Mouse (Mus musculus): ENCODE data around the gene Ahsa1.
A peak's percentile ranks its signal among the peaks of the same experiment; 100 is the strongest.
"Not testable (repeated sequence)": the region's sequence is repeated elsewhere in the genome, so short reads cannot be mapped to it uniquely, and the experiment has no call there.

The Ahsa1 gene

DNA sequence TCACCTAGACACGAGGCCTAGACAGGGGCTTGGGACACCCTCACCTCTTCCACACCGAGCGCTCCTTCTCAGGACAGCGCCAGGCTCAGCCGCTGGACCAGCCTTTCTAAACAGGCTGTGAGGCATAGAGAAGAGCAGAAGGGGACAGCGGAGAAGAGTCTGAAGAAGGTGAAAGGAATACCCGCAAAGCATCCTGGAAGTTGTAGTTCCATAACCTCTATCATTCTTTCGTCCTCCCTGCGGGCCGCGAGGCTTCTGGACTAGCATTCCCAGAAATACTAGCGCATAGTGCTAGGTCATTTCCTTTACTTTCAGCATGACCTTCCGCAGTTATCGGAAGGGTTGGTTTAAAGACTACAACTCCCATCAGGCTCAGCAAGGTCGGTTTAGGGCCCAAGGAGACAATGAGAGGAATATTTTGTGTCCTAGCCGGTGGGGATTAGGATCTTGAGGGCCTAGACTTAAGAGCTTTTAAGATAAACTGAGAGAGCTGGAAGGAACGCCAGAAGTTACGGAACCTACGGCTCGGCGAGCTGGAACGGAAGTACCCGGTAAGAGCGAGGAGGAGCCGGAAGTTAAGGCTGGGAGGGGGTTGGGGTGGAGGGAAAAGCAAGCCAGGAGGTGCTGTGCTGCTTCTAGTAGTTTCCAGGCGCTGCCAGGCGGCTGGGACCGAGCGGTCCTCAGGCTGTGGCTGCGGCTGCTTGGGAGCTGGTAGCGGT is at the start of gene Ahsa1, which contains the start of gene Vipas39:
Ahsa1 (plus strand) TSS at position 372 of the 719 bp plus-strand sequence.
Vipas39 (minus strand) TSS at position 149 of the 719 bp plus-strand sequence.
- peak; percentile 94 for DNase-seq (ENCODE audit: low spot score)

DNA sequence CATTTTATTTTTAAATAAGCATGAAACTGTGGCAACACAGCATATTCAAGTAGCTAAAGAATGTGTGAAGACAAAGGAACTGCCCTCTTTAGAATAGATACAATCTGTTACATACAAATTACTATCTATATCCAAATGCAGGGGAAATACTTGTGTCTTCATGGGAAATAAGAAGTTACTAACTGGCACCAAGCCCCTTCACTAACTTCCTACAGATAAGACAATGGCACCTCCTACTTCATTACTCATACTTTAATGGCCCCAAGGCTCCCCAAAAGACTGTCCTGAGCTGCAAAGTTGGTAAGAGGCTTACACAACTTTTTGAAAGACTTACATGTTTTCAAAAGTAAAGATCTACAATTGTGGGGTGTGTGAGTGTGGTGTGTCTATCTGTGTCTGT is 48.7 kb upstream of the Ahsa1 start:
- no peak for DNase-seq (ENCODE audit: low spot score)

DNA sequence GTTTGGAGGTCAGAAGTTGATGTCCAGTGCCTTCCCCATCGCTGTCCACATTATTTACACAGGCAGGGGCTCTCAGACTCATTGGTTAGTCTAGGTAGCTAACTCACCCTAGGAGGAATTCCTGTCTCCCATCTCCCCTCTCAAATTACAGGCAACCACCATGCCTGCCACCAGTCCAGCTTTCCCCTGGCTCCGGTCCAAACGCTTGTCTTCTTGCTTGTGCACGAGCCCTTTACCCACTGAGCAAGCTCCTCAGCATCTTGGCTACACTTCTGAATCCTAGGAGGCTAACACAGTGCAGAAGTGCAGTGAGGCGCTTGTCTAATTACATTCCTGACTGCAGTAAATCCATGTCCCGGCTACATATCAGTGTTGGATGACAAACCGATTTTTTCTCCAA is 46.9 kb upstream of the Ahsa1 start:
- DNase-seq (ENCODE audit: low spot score) = no peak

DNA sequence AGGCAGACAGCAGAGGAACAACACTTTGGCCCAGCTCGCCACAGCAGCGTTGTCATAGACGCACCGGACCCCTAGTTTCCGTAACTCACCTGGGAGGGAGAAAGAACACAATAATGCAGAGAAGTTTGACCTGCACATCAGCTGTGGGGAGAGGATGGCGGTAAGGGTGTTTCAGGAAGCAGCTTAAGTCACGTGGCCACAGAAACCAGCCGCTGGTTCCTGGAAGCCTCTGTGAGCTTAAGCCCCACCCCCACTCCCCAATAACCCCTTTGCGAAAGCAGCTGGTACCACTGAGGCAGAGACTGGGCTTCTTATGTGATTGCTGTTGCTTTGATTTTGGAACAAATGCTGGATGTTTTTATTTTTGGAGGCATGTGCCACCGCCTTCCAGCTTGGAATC is 41.3 kb upstream of the Ahsa1 start:
- no peak for DNase-seq (ENCODE audit: low spot score)

DNA sequence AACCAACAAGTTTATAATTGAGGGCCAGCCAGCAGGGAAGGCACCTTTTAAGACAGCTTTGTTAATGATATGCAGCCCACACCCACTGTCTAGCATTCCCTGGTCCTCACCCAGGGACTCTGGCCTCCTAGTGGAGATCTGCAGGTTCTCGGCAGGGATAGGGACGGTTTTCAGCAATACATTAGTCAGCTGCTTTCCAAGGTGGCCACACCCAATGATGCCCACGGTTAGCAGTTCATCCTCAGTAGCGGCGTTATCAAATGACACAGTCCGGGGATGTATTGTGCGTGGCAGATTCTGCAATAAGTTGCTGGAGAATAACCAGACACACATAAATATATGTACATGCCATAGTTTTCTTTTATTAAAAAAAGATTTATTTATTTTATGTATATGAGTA is 39.5 kb upstream of the Ahsa1 start:
- DNase-seq (ENCODE audit: low spot score) = no peak

DNA sequence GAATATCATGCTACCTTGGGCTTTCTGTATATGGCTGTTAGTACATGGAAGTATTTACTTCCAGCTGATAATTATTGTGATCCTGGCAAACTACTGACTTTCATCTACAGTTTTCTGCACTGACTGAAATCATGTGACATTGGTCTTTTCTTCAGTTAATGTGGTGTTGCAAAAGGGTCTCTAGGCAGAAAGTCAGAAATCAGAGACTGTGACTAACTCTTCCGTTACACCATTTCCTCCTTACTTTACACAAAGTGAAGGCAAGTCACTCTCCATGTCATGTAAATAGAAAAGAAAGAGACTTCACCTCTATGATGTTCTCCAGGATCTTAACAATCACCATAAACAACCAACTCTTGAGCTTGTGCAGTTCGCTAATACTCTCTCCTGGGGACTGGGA is 36.6 kb upstream of the Ahsa1 start:
- no peak for DNase-seq (ENCODE audit: low spot score)

DNA sequence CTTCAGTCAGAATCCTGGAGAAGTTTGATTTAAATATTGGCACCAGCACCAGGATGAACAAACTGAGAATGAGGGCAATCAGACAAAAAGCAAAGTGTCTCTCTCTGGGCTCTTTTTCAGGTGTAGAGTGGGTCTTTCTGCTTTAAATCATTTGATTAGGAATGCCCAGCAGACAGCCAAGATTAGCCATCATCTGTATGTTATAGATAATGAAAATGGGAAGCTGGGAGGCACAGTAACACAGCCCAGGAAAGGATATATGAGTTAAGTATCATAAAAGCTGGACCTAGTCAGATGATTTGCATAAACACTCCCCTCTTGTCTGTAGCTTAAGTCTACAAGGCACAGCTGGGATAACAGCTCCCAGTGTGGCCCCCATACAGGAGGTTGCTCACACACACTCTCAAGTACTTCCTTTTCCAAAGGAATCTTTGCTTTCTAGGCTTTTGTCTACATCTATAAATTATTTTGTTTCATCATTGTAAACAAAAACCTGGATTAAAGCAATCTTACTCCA is 35.8 kb upstream of the Ahsa1 start:
- DNase-seq (ENCODE audit: low spot score) = no peak

DNA sequence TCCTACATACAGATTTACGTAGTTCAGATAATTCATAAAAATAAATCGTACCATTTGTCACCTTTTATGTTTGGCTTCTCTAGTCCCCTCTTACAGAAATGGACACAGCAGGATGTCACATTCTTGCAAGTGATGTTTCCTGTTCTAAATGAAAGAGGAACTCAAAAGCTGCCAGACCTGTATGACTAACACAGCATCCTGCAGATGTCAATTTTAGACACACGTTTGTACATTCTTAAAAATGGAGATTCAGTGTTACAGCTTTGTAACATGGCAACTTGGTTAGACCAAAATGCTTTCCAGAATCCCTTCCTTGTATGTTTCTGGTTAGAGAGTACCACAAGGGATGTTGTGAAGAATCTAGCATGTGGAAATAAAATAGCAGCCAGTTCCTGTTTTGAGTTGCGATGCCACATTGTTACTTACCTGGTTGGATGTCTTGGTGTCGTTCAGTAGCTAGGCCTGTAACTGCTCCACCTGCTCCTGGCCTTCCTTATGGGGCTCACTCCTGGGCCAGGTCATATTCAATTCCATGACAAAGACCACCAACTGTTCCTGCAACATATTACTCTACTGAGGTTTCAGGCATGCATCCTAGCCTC is 29.3 kb upstream of the Ahsa1 start:
- no peak for DNase-seq (ENCODE audit: low spot score)

DNA sequence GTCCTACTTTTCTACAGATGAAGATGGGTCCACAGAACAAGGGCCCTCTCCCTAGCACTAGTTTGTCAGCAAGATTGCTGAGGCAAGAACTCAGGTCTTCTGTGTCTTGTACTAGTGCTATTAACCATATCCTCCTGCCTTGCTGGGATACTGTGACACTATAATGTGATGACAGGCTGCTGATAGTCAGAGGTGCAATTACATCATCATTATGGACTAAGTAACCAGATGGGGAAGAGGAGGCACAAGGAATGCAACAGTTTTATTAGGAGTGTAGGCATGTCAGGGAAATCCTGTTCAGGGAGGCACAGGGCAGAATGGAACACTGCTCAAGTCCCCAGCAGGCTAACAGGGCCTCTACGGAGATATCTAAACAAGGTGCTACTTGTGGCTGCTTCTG is 27.6 kb upstream of the Ahsa1 start, which contains the start of gene Noxred1:
Noxred1 (minus strand) TSS at position 101 of the 400 bp plus-strand sequence.
- no peak for DNase-seq (ENCODE audit: low spot score)

DNA sequence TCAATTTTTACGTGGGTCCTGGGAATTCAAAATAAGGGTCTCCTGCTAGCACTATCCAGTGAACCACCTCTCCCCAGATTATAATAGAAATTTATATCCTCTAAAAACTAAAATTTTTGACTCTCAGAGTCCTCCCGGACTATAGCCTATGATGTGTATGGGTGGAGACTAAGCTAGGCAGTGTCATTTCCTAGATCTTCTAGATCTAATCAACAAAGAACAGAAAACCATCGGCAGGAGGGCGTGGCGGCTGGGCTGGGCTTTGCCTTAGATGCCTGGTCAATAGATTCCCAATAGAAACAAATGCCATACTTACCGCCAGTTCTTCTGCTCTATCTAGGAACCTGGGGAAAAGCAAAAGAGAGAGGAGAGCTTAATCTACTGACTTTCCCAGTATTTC is 16.1 kb upstream of the Ahsa1 start:
- DNase-seq (ENCODE audit: low spot score) = no peak

DNA sequence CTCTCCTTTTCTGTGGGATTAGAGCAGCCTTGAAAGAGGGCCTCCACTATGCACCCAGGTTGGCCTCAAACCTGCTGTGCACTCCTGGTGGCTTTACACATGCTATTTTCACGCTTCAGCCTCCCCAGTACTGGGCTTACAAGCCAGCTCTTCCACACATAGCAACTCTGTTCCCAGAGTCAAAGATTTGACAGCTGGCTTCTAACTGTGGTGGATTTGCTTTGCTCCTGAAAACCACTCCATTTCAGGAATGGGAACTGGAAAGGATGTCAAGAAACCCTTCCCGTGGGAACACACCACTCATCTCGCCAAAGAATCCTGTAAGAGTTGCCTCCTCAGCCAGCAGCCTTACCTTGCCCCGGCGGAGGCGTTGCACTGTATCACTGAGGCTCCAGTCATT is 12.4 kb upstream of the Ahsa1 start:
- no peak for DNase-seq (ENCODE audit: low spot score)

DNA sequence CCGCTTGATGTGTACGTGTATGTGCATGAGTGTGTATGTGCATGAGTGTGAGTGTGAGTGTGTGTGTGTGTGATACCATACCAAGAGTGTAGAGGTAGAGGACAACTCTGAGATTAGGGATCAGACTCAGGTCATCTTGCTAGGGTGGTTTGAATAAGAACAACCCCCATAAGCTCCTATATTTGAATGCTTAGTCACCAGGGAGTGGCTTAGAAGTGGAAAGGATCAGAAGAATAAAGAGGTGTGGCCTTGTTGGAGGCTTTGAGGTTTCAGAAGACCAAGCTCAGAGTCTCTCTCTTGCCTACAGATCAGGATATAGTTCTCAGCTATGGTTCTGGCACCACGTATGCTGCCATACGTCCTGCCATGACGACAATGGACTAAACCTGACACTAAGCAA is 9.7 kb upstream of the Ahsa1 start:
- DNase-seq (ENCODE audit: low spot score) = no peak

DNA sequence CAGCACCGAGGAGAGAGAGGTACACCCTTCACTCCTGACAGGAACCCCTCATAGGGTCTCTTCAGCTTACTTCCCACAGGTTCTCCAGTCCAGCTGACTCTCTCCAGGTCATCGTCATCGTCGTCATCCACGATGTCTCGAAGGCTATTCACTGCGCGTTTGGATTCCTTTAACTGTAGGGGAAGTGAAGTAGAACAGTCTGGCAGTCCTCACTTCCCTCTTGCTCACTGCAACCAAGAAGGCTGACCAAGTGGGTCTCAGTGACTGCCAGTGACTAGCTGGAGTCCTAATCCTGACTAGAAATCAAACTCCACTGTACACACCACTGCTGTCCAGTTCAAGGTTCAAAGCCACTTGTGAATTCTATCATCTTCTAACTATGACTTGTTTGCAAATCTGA is 5.7 kb upstream of the Ahsa1 start:
- DNase-seq (ENCODE audit: low spot score) = no peak

DNA sequence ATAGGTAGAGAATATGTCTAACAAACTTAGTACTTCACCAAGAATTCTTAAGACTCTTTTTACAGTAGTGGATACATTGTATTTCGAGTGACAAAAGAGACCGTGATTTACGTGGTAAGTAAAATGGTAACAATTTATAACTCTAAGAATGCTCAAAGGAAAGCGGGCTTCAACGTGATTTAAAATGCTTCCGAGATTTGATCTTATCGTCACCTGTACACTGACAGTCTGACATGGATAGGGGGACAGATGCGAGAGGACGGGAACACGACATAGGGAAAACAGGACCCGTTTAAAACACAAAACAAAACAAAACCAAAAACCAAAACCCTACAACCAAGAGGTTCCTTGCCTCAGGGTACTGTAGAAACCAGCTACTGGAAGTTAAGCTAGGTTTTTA is 835 bp upstream of the Ahsa1 start:
- DNase-seq (ENCODE audit: low spot score) = no peak

DNA sequence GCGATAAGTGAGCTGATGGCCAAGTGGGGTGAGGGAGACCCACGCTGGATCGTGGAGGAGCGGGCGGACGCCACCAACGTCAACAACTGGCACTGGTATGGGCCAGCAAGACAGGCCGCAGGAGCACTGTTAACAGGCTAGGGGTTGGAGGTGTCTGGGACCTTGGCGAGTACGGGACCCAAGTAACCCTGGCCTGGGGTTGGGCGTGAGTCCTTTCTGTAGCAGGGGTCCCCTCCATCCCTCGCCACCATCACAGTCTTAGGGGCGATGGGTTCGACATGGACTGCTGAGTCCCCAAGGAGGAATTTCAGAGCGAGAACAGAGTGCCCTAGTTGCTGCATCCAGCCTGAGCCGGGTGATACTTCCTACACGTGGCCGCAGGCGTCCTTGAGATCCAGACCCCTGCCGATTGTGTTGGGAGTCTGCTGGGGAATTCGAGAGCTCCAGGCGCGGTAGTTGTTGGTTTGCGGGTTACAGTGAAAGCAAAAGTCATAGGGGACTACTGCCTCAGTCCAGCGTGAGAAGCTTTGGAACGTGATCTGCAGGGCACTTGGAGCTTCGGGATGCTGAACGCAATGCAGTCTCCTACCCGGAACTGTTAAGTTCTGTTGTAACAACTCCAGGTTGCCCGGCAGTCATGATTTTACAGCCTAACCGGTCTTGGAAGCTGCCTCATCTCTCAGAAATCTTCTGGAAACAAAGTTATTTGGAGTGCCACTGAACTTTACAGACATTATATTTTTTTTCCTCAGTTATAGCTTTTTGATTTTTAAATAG is 736 bp downstream of the Ahsa1 start:
- no peak for DNase-seq (ENCODE audit: low spot score)

DNA sequence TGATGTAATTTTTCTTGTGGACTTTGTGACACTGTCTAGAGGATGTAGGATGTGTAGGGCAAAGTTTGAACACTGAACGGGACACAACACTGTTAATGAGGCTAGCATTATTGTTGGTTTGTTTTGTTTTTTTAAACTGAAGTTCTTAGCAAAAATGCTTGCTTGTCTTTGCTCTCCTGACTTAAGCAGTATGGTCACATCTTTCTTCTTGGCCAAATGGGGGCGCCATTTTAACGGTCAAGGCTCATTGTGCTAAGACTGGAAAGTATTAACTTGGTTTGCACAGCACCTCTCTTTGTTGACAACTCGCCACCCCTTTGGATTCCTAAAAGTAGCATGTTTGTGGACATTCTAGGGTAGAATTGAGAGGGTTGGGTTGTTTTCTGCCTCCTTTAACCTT is 1.4 kb downstream of the Ahsa1 start:
- DNase-seq (ENCODE audit: low spot score) = no peak

DNA sequence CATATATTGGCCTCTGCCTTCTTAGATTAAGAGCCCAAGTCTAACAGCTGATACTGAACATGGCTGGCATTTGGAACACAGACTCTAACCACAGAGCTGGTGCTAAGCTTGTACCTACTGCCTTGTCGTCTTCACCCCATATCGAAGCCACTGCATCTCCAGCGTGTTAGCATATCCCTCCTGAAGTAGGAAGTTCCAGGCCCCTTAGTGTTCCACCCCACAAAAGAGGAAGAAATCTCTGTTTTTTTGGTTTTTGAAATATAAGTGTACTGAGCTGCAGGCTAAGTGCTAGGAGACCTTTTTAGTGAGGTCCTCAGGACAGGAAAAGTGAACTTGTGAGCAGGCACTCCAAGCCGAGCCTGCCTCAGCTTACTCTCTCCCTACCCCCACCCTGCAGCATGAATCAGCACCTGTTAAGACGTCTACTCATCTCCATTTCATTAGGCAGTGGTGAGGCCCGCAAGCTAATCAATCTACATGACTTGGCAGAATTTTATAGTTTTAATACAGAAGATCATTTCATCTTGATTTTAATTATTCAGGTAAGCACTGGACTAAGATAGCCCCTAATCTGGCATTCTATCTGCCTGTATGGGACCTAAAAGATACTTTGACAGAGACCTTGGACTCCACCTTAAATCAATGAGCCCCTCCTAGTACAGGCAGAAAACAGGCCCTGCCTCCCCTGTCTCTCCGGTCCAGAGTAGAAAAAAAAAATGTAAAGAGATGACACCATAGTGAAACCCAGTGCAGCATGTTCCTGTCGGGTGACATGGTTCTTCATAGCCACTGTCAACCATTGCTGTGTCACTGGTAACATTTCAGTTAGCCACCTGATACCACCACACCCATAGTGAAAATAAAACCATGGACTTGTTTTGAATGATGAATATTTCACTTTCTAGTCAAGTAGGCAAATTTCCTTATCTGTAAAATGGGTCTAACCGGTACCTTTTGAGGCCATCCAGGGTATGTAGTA is 8.9 kb downstream of the Ahsa1 start:
- DNase-seq (ENCODE audit: low spot score) = no peak

DNA sequence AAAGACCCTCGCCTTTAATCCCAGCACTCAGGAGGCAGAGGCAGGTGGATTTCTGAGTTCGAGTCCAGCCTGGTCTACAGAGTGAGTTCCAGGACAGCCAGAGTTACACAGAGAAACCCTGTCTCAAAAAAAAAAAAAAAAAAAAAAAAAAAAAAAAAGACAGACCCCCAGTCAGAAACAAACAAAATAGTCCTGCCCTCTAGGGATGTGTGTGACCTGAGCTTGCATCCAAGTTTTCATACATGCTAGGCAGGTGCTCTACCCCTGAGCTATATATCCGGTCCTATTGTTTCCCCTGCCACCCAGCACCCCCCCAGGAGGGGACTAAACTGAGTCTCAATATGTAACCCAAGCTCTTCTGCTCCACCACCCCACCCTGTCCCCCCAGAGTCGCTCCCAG is 11.0 kb downstream of the Ahsa1 start:
- DNase-seq (ENCODE audit: low spot score) = not testable (repeated sequence)

DNA sequence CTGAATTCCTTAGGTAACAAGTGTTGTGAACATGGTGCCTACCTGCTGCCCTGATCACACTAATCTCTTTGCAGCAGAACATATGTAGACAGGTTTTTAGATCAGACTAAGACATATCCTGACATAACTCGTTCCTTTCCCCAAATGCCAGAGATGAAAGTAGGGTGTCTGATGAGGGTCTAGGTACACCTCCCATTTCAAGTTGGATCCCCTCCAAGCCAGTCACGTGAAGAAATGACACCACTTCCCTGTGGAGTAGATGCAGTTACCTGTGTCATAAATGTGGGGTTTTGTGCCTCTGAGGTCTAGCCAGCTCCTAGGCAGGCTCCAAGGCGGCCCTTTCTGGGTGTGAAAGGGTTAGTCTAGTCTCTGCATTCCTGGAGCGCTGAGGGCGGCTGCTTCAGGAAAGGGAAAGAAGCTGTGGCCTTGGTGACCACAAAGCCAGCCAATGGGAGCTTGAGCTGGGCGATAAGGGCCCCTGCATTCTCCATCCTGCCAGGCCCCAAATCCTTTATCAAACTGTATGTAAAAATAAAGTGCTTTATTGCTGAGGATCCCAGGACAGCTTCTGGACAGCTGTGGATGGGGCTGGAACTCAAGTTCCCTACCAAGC is 11.9 kb downstream of the Ahsa1 start:
- no peak for DNase-seq (ENCODE audit: low spot score)

DNA sequence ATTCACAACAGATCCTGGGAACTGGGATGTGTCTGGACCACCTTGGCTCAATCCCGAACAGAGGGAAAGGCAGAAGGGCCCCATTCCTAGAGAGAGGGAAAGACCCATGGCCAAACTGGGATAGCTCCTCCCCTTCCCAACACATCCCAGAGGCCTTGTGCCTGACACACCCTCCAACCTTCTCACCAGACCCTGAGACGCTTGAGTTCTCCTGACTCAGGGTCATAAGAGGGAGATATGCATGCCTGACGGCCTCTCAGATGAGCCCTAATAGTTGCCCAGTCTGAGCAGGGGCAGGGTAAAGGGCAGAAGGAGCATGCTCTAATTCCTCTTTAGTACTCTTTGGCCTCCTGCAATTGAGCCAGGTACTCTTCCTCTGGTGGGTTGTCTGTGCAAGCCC is 13.1 kb downstream of the Ahsa1 start:
- no peak for DNase-seq (ENCODE audit: low spot score)

DNA sequence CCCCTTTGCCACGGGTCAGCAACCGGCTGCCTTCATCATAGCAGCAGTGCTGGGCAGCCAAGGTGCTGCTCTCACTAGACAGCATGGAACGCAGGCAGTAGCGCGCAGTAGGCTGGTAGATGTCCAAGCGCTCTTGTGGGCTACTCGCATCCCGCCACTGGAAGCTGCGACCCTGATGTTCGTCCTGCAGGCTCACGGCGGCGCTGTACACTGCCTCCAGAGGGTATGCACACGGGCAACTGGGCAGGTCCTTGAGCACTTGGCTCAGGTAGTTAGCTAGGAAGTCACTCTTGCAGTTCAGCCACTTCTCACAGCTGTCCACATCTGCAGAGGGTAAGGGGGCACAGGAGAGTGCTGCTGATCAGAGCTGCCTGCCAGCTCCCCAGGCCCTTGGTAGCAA is 13.6 kb downstream of the Ahsa1 start:
- DNase-seq (ENCODE audit: low spot score) = no peak
